Mouse (Mus musculus): ENCODE measurements around the gene Tgoln1. TPM values are rescaled to one million over a fixed set of nuclear protein-coding genes. Genes with fewer than 3 reads are reported as not detected.

Tgoln1 gene
- total RNA-seq, 1 experiment from 2014 or later = 142 TPM

GRCm38 (mm10) chr6:72630370-72630769, 13.6 kb upstream of the Tgoln1 start:
- DNase-seq = no peak

DNA sequence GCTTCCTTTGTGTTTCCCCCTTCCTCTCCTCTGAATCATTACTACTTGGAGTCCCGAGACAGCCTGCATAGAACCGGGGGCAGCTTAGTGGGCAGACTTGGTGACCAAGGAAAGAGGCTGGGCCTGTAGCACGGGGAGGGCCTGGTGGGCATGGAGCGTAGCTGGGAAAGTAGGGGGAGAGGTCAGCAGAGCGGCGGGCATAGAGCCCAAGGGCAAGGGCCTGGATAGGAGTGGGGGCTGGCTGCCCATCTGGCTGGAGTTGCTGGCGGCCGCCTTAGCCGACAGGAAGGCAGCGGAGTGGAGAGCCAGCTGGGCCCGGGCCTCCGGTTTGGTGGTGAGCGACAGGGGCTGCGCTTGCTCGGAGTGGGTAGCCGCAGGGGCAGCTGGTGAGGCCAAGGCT, 10.5 kb upstream of the Tgoln1 start:
- DNase-seq = no peak

- no peak for DNase-seq
Observed at GRCm38 (mm10) chr6:72626391-72626790, 9.6 kb upstream of the Tgoln1 start.

DNA sequence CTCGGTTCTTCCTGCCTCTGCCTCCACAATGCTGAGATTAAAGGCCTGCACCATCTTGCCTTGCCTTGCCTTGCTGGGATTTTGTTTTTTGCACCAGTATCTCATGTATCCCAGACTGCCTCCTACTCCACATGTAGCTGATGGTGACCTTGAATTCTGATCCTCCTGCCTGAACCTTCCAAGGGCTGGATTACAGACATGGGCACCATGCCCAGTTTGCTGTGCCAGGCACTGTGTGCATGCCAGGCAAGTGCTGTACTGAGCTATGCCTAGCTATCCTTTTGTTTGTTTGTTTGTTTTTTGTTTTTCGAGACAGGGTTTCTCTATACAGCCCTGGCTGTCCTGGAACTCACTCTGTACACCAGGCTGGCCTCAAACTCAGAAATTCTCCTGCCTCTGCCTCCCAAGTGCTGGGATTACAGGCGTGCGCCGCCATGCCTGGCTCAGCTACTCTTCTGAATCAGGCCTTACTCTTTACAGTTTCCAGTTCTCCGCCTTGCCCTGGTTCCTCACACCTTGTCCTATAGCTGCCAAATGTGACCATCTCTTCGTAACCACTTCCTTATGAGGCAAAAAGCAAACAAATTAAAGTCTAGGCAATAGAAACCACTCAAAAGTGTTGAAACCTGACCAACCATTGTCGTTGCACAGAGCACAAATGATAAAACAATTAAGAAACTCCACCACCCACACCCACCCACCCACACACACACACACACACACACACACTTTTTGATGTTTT, 7.0 kb upstream of the Tgoln1 start:
- peak; percentile 81 for DNase-seq

GRCm38 (mm10) chr6:72622917-72623316, 6.1 kb upstream of the Tgoln1 start:
- no peak for DNase-seq

- no peak for DNase-seq
Observed at GRCm38 (mm10) chr6:72620920-72621319, 4.1 kb upstream of the Tgoln1 start.

- DNase-seq = no peak
Observed at GRCm38 (mm10) chr6:72619734-72620532, 3.1 kb upstream of the Tgoln1 start.

GRCm38 (mm10) chr6:72615561-72616375, 1.0 kb downstream of the Tgoln1 start:
- peak; percentile 30 for DNase-seq

GRCm38 (mm10) chr6:72615151-72615550, 1.6 kb downstream of the Tgoln1 start:
- no peak for DNase-seq

DNA sequence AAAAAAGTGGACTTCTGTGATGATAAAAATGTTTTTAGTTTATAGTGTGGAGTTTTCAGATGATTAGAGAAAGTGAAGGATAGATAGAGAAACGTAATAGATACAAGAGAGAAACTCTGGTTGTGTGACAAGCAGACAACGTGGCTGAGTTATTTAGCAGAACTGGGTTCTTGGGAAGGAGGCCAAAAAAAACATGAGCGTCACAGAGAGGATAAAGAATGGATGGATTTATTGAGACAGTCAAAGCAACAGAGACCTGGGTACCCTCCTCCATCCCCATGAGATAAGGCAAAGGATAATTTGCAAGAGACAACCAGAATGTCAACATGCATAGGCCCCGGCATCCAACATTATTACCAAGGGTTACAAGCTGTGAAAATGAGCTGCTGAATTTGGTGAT, 6.5 kb downstream of the Tgoln1 start:
- DNase-seq = peak; percentile 36

- no peak for DNase-seq
Observed at GRCm38 (mm10) chr6:72608662-72609184, 8.1 kb downstream of the Tgoln1 start.

GRCm38 (mm10) chr6:72607676-72608075, 9.1 kb downstream of the Tgoln1 start:
- peak; percentile 43 for DNase-seq

DNA sequence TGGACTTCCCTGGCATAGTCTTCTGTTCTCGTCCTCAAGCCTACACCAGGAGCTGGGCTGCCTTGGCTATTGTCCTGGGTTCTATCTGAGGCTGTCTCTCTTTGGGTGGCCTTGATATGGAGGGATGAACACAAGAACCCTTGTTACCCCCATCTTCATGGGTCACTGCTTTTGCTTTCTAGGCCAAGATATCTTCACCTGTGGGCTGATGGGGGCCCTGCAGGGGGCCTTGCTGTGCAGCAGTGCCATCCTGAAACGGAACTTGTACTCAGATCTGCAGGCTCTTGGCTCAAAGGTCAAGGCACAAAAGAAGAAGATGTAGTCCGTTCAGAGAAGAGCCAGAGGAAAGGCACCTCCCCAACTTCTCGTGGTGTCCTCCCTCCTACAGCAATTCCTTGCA, 9.7 kb downstream of the Tgoln1 start:
- DNase-seq = no peak

GRCm38 (mm10) chr6:72604066-72604465, 12.7 kb downstream of the Tgoln1 start:
- DNase-seq = peak; percentile 34

DNA sequence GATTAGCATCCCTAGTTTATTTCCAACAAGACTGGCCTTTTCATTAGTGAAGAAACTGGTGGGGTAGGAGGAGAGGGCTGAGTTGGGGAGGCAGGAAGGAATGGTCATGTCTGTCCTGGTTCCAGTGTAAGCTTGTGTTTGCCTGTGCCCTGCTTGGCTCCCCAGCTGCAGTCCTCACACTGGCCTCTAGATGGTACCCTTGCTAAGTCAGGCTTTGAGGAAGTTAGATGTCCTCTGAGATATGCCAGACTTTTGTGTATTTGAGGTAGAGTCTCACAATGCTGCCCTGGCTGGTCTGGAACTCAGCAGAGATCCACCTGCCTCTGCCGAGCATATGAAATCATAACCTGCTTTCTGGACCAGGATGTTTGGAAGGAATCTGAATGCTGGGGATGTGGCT, 15.1 kb downstream of the Tgoln1 start:
- DNase-seq = peak; percentile 89

GRCm38 (mm10) chr6:72600771-72601170, 16.0 kb downstream of the Tgoln1 start:
- DNase-seq = peak; percentile 38

- peak; percentile 50 for DNase-seq
Observed at GRCm38 (mm10) chr6:72600216-72600615, 16.6 kb downstream of the Tgoln1 start.

DNA sequence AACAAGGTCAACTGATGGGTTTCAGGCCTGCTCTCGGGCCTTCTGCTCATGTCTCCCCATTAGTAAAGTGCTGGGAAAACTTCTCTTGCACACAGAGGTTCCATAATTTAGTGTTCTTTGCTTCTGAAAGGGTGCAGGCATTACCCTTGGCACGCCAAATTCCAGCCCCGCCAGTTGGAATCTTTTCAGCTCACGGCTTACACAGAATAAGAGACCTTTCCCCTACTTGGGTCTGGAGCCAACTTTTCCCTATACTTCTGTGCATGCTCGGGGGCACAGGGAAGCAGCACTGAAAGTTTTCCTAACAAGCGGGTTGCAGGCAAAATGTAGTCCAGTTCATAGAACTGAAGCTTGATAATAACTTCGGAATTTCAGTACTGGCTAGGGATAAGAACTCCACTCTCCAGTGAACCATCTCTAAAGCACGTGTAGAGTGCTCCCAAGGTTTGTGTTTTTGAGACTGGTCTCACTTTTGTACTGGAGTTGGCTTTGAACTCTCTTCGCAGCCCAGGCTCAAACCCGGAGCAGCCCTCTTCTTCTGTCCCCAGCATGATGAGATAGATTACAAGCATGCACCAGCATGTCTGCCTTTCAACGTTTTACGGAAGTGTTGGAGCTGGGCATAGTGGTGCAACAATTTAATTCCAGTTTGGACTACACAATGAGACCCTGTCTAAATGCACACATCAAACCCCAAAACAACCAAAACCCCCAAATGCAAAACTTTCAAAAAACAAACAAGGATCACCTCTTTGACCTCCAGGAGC, 17.8 kb downstream of the Tgoln1 start:
- DNase-seq = peak; percentile 69

GRCm38 (mm10) chr6:72597956-72598753, 18.6 kb downstream of the Tgoln1 start, which contains the start of the genes Elmod3 and Retsat:
Elmod3 (minus strand) TSS chr6:72598413.
Retsat (plus strand) TSS chr6:72598475.
- peak; percentile 97 for DNase-seq

DNA sequence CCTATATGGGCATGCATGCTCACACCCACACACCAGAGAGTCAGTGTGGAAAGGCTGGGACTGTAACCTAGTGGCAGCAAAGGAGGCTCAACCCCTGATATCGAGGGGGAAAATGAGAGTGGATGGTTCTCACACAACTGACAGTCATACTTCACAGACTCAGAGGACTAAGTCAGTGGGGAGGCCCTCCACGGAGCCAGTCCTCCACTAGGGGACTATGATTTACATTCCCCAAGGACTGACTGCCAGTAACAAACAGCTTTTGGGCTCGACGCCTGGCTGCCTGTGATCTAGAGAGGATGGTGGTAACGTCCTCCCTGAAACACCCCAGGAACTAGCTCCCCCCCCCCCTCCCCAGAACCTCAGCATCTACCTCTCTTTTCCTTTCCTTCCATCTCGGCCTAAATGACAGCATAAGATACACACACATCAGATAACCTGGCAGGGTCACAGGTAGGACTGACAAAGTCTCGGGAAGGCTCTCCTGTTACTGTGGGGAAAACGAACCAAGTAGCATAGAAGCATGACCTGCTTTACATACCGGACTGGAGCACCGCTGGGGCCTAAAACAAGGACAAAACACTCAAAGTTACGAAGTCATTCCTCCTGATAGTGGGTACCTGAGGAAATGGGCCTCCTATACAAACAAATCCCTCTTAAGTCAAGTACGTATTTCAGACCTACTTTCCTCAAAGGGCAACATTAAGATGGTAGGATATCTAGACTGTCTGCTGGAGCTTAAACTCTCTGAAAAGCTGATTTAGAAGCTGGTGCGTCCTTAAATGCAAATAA, 19.5 kb downstream of the Tgoln1 start:
- DNase-seq = peak; percentile 65

Measured in adrenal gland, postnatal 14 days (tissue).